Mouse (Mus musculus): Measurements from ENCODE around the gene Akr1c13. TPM values are rescaled to one million over a fixed set of nuclear protein-coding genes. Genes with fewer than 3 reads are reported as not detected.
"Not testable (repeated sequence)": the region's sequence is repeated elsewhere in the genome, so short reads cannot be mapped to it uniquely, and the experiment has no call there.

Gene Akr1c13
- total RNA-seq (2021), result under 1 TPM; 0.47 to 0.51 TPM
- long read RNA-seq, experiment 1, result 0 reads
- long read RNA-seq, experiment 2, result 0 reads

DNA sequence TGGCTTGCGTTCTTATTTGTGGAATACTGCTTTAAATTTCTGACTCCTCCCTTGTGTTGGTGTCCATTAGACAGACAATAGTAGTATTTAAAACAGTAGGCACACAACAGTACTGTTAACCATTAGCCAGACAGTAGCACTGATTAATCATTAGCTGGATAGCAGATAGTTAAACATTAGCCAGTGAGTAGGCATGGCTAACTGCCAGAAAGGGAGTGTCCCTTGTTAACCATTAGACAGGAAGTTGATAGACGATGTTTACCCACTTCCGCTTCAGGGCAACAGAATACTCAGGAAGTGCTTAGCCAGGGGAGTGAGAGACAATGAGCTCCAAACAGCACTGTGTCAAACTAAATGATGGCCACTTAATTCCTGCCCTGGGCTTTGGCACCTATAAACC, at the start of gene Akr1c13:
TSS of gene Akr1c13 (plus strand) at position 247 of the 400 bp plus-strand sequence.
- Histone ChIP-seq H3K27ac (no peak within 1 kb of the TSS), H3K4me3 (no peak within 1 kb of the TSS)
- DNase-seq (ENCODE audit: low spot score in 2 of 2), result no peak
- no peak for TF ChIP-seq CTCF (conservative IDR thresholded peaks at IDR 0.05)

DNA sequence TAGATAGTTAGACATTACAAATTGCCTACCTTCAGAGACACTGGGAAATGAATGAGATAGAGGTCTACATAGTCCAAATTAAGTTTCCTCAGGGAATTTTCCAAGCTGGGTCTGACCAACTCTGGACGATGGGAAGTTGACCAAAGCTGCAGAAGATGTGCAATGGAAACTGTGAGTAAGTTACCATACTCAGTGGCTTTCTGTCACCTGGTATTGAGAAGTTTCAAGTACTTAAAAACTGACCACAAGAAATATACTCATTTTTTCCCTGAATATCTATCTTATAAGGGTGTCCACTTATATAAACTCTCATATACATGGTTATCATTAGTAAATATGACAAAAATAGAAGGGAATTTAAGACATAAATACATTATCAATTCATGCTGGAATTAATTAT, 46.7 kb upstream of the Akr1c13 start:
- no peak for DNase-seq (ENCODE audit: low spot score in 2 of 2)
- Histone ChIP-seq H3K27ac (no peak overlapping the region), H3K4me3 (no peak overlapping the region)
- no peak for TF ChIP-seq CTCF (conservative IDR thresholded peaks at IDR 0.05)

DNA sequence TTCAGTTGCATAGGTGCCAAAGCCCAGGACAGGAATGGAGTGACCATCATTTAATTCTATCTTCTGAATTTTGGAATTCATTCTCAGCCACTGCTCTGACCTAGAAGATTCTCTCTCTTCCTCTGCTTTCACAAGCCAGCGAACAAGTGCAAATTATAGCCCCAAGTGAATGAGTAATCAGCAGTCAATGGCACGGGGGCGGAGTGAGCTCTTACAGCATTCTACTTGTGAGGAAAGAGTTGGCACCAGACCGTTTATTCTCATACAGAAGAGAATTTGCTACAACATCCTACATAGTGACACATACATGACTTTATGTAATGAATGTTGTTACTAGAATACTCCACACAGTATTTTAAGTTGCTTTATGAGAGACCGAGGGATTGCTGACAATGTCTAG, 40.4 kb upstream of the Akr1c13 start, which contains the start of gene Akr1c18:
TSS of gene Akr1c18 (minus strand) at position 137 of the 400 bp plus-strand sequence.
- no peak within 1 kb of the TSS for H3K4me3 ChIP-seq
- peak; percentile 25 to 50 for DNase-seq (ENCODE audit: low spot score in 2 of 2)
- no peak for TF ChIP-seq CTCF (conservative IDR thresholded peaks at IDR 0.05)
- no peak within 1 kb of the TSS for H3K27ac ChIP-seq

DNA sequence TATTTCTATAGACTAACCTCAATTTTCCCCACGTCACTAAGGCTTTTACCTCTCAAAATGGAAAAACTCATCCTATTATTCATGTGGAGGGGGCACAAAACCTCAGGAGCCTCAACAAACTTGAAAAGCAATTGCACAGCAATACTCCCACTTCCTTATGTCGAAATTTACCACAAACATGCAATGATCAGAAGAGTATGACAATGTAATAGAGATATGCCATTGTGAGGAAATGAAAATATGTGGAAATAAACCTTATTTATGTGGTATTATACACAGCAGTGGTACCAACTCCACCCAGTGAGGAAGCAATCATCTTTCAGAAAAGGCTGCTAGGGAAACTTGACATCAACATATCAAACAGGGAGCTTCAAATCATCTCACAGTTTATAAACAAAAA, 38.0 kb upstream of the Akr1c13 start:
- no peak overlapping the region for H3K4me3 ChIP-seq
- no peak for DNase-seq (ENCODE audit: low spot score in 2 of 2)
- no peak for TF ChIP-seq CTCF (conservative IDR thresholded peaks at IDR 0.05)
- no peak overlapping the region for H3K27ac ChIP-seq

DNA sequence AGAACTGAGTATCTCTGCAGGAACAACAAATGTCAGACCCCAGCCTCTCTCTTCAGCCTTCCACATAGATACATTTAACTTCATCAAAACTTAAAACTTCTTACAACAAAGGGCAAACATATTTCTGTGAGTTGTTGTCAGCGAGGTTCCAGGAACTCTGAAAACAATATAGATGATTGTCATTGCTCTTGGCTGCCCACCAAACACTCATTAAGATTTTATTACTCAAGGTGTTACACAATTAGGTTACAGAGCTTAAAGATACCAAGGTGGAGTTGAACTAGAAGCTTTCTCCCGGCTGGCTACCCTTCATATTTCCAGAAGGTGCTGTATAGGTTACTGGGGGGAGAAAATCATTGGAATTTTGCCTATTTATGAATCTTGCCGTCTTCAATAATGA, 37.4 kb upstream of the Akr1c13 start:
- no peak for TF ChIP-seq CTCF (conservative IDR thresholded peaks at IDR 0.05)
- DNase-seq (ENCODE audit: low spot score in 2 of 2), result no peak
- no peak overlapping the region for H3K4me3 ChIP-seq
- H3K27ac ChIP-seq, result no peak overlapping the region

DNA sequence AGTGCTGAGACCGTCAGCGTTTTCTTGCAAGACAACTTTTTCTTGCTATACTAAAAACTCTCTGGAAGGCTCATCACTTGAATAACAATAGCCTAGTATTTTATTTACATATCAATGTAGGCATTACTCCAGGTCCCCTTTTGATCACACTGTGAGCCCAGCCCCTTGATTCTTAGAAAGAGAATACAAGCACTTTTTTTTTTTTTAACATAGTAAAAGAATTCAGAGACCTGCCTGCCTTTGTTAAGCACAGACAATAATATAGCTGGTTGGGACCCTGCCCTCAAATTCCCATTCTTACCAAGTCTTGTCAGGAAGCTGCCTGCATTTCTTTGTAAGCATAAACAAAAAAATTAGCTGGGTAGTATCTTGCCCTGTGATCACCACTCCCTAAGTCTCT, 35.7 kb upstream of the Akr1c13 start:
- Histone ChIP-seq H3K27ac (no peak overlapping the region), H3K4me3 (no peak overlapping the region)
- no peak for TF ChIP-seq CTCF (conservative IDR thresholded peaks at IDR 0.05)
- DNase-seq (ENCODE audit: low spot score in 2 of 2), result no peak

DNA sequence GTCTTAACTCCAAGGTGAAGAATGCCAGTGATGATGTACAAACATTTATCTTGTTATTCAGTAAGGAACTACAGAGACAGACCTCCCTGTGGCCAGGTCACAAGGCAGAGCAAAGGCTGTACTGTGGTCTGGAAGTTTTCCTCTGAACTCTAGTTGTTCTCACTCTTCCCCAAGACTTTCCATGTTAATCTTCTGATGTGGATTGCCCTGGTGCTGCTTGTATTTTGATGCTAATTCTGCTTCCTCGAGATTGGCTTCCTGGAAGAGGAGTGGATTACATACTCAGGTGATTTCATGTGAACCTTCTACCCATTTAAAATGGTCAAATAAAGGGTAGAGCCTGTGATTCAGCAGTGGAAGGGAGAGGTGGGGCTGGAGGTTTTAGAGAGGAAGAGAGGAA, 22.9 kb upstream of the Akr1c13 start:
- no peak for TF ChIP-seq CTCF (conservative IDR thresholded peaks at IDR 0.05)
- Histone ChIP-seq H3K27ac (no peak overlapping the region), H3K4me3 (no peak overlapping the region)
- no peak for DNase-seq (ENCODE audit: low spot score in 2 of 2)

DNA sequence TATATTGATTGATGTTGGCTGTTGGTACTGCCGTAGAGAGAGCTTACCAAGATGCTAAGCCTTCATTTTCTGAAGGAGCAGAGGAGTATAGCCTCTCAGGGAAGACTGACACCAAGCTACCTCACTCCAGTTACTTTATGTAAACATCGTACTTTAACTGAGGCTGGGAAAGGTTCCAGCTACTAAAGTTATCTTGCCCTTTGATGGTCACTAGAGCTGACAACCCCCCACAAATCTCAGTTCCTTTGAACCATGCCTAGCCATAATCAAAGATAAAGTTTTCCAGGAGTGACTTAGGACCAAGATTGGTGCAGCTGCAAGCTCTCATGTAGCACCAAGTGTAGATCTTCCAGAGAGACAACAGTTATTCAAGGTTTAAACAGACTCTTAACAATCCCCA, 18.0 kb upstream of the Akr1c13 start:
- H3K4me3 ChIP-seq, result no peak overlapping the region
- TF ChIP-seq CTCF (conservative IDR thresholded peaks at IDR 0.05), result no peak
- no peak for DNase-seq (ENCODE audit: low spot score in 2 of 2)
- no peak overlapping the region for H3K27ac ChIP-seq

DNA sequence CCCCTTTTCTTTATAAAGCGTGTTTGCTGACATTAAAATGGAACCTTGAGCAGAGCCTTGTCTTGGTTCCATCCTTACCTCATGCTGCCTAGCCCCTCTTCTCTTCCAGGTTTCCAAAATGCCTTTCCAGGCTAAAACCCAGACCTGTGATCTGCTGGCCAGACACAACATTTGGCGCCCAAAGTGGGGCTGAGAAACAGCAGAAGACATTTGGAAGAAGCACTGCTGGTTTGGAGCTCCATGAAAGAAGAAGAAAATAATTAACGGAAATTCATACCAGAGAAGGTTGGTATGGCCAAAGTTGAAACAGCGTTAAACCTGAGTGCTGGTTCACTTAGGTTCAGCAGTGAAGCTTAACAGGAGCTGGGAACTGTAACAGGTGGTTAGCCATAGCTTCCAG, 9.6 kb upstream of the Akr1c13 start:
- H3K27ac ChIP-seq; H3K4me3 ChIP-seq; DNase-seq (ENCODE audit: low spot score in 2 of 2): not testable (repeated sequence)

DNA sequence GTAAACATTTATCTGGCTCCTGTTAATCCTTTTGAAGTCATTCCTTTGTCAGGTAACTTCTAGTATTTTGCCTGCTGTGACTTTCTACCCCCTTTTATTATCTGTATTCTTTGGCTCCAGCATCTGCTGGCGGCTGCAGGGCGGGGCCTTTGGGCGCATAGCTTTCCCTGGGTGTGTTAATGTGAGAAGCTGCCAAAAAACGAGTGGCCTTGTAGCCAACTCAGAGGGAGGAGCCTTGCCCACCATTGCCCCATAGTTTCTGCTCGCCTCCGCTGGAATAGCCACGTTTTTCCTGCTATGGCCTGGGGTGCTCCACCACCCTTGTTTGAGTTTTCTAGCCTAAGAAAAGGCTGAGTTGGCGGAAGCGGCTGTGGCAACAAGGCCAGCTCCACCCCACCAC, 7.8 kb upstream of the Akr1c13 start:
- TF ChIP-seq CTCF (conservative IDR thresholded peaks at IDR 0.05), result no peak
- no peak overlapping the region for H3K27ac ChIP-seq
- no peak for DNase-seq (ENCODE audit: low spot score in 2 of 2)
- H3K4me3 ChIP-seq, result no peak overlapping the region

DNA sequence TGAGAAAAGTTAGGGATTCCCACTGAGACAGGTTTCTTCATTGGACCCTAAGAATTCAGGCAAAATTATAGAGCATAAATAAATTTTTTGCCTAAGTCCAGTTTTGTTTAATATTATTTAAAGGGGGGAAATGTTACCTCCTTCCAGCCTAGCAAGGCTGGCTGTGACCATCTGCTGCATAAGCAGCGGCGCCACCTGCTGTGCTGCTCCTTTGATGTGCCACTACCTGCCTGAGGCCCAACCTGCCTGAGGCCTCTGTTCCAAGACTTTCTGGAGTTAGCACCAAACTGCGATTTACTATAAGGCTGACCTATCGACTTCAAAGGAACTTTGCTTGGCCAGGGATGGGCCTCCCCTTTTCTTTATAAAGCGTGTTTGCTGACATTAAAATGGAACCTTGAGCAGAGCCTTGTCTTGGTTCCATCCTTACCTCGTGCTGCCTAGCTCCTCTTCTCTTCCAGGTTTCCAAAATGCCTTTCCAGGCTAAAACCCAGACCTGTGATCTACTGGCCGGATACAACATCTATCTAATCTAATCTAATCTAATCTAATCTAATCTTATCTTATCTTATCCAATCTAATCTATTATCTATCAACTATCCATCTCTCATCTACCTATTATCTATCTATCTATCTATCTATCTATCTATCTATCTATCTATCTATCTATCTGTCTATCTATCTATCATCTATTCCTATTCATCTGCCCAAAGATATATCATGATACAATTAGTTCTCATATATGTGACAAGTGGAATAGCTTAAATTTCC, 4.1 kb upstream of the Akr1c13 start:
- not testable (repeated sequence) for DNase-seq (ENCODE audit: low spot score in 2 of 2); H3K27ac ChIP-seq; H3K4me3 ChIP-seq

DNA sequence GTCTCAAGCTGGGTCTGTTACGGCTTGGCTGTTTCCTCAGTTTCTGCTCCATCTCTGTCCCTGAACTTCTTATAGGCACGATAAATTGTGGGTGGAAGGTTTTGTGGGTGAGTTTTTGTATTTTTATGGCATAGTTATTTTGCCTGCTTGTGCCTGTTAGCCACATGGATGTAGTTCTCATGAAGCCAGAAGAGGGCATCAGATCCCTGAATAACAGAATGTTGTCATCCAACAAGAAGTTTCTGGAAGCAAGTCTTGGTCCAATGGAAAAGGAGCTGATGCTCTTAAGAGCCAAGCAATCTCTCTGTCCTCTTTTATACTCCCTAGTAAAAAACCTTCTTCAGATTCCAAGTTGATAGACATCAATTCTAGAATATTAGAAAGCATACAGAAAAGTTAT, 2.8 kb upstream of the Akr1c13 start:
- no peak overlapping the region for H3K4me3 ChIP-seq
- TF ChIP-seq CTCF (conservative IDR thresholded peaks at IDR 0.05), result peak; percentile 71
- H3K27ac ChIP-seq, result no peak overlapping the region
- DNase-seq (ENCODE audit: low spot score in 2 of 2), result peak; percentile 11 to 19

DNA sequence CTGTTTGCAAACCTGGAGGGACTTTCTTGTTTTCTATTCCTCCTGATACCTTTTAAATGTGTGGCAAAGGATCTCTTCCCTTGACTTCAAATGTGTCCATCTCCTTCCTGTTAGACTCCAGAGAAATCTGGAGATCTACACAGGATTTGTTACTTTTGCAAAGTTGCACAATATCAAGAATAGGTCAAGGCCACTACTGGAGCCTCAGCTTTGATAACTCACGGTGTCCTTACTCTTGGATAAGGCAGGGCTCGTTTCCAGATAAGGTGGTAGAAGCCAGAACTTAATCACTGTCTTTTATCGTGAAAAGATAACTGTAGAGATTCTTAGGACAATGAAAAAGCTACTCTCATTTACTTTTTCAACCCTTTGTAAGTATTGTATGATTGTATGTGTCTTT, 1.6 kb downstream of the Akr1c13 start:
- no peak overlapping the region for H3K27ac ChIP-seq
- DNase-seq (ENCODE audit: low spot score in 2 of 2), result no peak
- TF ChIP-seq CTCF (conservative IDR thresholded peaks at IDR 0.05), result no peak
- H3K4me3 ChIP-seq, result no peak overlapping the region

DNA sequence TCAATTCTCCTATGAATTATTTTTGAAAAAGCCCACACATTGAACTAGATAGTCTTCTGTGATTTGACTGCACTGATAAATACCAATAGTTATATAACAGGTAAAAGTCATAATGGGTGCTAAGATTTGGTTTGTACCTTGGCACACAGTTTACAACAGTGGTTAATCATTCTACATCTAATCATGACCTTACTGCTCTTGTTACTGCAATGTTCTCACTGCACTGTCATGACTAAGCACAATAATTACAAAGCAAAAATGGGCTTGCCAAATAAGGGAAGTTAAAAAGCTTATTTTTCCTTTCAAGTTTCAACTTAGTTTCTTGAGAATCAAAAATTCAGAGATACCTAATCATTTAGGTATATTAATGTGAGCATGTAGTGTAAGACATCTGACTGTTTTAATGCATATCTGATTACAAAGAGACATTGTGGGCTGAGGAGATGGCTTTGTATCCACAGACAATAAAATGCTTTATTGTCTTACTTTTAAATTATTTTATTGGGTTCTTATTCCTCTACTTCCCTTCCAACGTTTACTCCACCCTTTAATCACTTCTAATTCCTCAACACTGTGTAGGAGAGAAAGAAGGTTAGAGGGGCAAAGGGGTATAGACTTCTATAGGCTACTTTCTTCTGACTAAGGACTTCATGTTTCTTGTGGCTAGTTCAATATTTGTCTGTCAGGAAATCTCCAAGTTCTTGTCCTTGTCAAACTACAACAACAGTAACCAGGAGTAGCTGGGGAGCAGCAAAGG, 15.4 kb downstream of the Akr1c13 start:
- TF ChIP-seq CTCF (conservative IDR thresholded peaks at IDR 0.05), result no peak
- DNase-seq (ENCODE audit: low spot score in 2 of 2), result no peak
- no peak overlapping the region for H3K27ac ChIP-seq
- no peak overlapping the region for H3K4me3 ChIP-seq
